Mouse (Mus musculus) C2C12 (cell line): ENCODE data around the gene Cpd.

ENCODE experiments used
- CTCF ChIP-seq: IDR thresholded peaks from one replicate; pipeline ENCODE4 v1.5.1; 2011; ENCODE audit not compliant: control insufficient read depth, insufficient read depth, insufficient read length
- MYOD1 ChIP-seq: IDR thresholded peaks from one replicate; pipeline ENCODE4 v1.6.1; 2011; ENCODE audit warnings: low read depth; ENCODE audit not compliant: control insufficient read depth, insufficient read length
- MYOG ChIP-seq: IDR thresholded peaks from one replicate; pipeline ENCODE4 v1.6.1; 2011; ENCODE audit not compliant: control insufficient read depth, insufficient read length; ENCODE audit errors: extremely low read depth
- USF1 ChIP-seq: IDR thresholded peaks from one replicate; pipeline ENCODE4 v1.6.1; 2011; ENCODE audit warnings: low read depth, mild to moderate bottlenecking, control low read depth, moderate library complexity

GRCm38 (mm10) chr11:76775533-76775932 lies 71.3 kb downstream of the Cpd start:
- TF ChIP-seq CTCF (no peak), MYOD1 (no peak), USF1 (no peak), MYOG (no peak)
